Mouse (Mus musculus) intestine, embryonic 14.5 days (tissue): ENCODE data around the gene Ccdc61. TPM values are rescaled to one million over a fixed set of nuclear protein-coding genes. Genes with fewer than 3 reads are reported as not detected.

Experiments used
- ATAC-seq: fragments of 200-750 bp; cut with Nextera tagmentation; replicated peaks from 2 replicates; pipeline ENCODE4 v1.8.0; 2017; ENCODE audit warnings: low read depth, moderate number of reproducible peaks, moderate TSS enrichment, moderate library complexity; ENCODE audit not compliant: low FRiP score, low TSS enrichment
- DNase-seq: peaks from one replicate; pipeline ENCODE4 v3.0.0-alpha.2; 2018; ENCODE audit warnings: low spot score
- H3K27ac ChIP-seq: fragments of 300-500 bp; sonication (generic); 2 replicates; pipeline ENCODE4 v1.5.1; 2014; ENCODE audit warnings: low read depth, mild to moderate bottlenecking, control low read depth
- H3K27me3 ChIP-seq: fragments of 300-500 bp; sonication (generic); replicated peaks from 2 replicates; pipeline ENCODE4 v1.6.1; 2014; ENCODE audit warnings: low read length, control low read depth; ENCODE audit not compliant: control insufficient read depth, insufficient read depth
- H3K36me3 ChIP-seq: fragments of 300-500 bp; sonication (generic); 2 replicates; pipeline ENCODE4 v1.6.1; 2014; ENCODE audit warnings: low read length, control low read depth; ENCODE audit not compliant: control insufficient read depth, insufficient read depth
- H3K4me1 ChIP-seq: fragments of 300-500 bp; sonication (generic); replicated peaks from 2 replicates; pipeline ENCODE4 v1.6.1; 2014; ENCODE audit warnings: low read length, control low read depth, mixed read lengths; ENCODE audit not compliant: control insufficient read depth, insufficient read depth
- H3K4me2 ChIP-seq: fragments of 300-500 bp; sonication (generic); 2 replicates; pipeline ENCODE4 v1.6.1; 2014; ENCODE audit warnings: low read length
- H3K4me3 ChIP-seq: fragments of 300-500 bp; sonication (generic); 2 replicates; pipeline ENCODE4 v1.5.1; 2014; ENCODE audit warnings: low read depth, low read length, control low read depth, mixed read lengths
- H3K9ac ChIP-seq: fragments of 300-500 bp; sonication (generic); 2 replicates; pipeline ENCODE4 v1.6.1; 2014; ENCODE audit warnings: mild to moderate bottlenecking, low read length
- H3K9me3 ChIP-seq: fragments of 300-500 bp; sonication (generic); 2 replicates; pipeline ENCODE4 v1.6.1; 2016; ENCODE audit warnings: low read length, control low read depth; ENCODE audit not compliant: control insufficient read depth
- WGBS: fragments of 180-500 bp; shearing (Covaris S2); extraction: QIAGEN DNeasy Blood & Tissue Kit; methylation state at CpG from one replicate; pipeline ENCODE4 v1.1.7; 2014; 5-methylcytosine and 5-hydroxymethylcytosine counted together
- polyA plus RNA-seq: library from polyadenylated mRNA; unstranded; fragments of >200 nt; fragmentation: Nextera tagmentation; extraction: Ambion mirVana; gene quantifications from 2 replicates; pipeline ENCODE4 v1.2.1, GENCODE M21; 2014

The Ccdc61 gene
- polyA plus RNA-seq, result 21.5 and 21.7 TPM in 2 replicates

GRCm38 (mm10) chr7:18910241-18910831 is at the start of gene Ccdc61:
Gene Ccdc61, minus strand, starts transcription at chr7:18910415.
- Histone ChIP-seq H3K4me1 (peaks cover 10% of the 10 kb centered on the region), H3K4me2 (peak within 1 kb of the TSS; percentile 59), H3K9ac (peak within 1 kb of the TSS; percentile 62), H3K27ac (no peak within 1 kb of the TSS), H3K27me3 (no peaks in the 10 kb centered on the region), H3K4me3 (peak within 1 kb of the TSS; percentile 81), H3K9me3 (no peaks in the 10 kb centered on the region), H3K36me3 (0 out of 2 replicates have a peak, but pooled peaks cover 6% of the 10 kb centered on the region)
- ATAC-seq (peak; percentile 99), DNase-seq (peak; percentile 99)
- WGBS, result under 1% methylated on average over 33 of the region's 33 CpGs

GRCm38 (mm10) chr7:18959446-18959845 is 49.2 kb upstream of the Ccdc61 start:
- no peak overlapping the region for H3K27ac ChIP-seq
- 51% methylated on average over 8 of the region's 8 CpGs for WGBS
- H3K27me3 ChIP-seq, result peaks cover 85% of the 10 kb centered on the region
- no peaks in the 10 kb centered on the region for H3K9me3 ChIP-seq
- H3K4me3 ChIP-seq, result no peak overlapping the region
- ATAC-seq (no peak), DNase-seq (no peak)
- H3K4me2 ChIP-seq, result no peak overlapping the region
- 0 out of 2 replicates have a peak, but pooled peaks cover 7% of the 10 kb centered on the region for H3K4me1 ChIP-seq
- H3K36me3 ChIP-seq, result no peaks in the 10 kb centered on the region
- H3K9ac ChIP-seq, result no peak overlapping the region

GRCm38 (mm10) chr7:18958384-18958766 is 48.2 kb upstream of the Ccdc61 start:
- peak; percentile 57 for DNase-seq
- Histone ChIP-seq H3K4me1 (0 out of 2 replicates have a peak, but pooled peaks cover 7% of the 10 kb centered on the region), H3K4me2 (peak overlapping the region; percentile 96), H3K9me3 (no peaks in the 10 kb centered on the region), H3K27me3 (peaks cover 74% of the 10 kb centered on the region), H3K27ac (no peak overlapping the region), H3K4me3 (peak overlapping the region; percentile 59), H3K36me3 (no peaks in the 10 kb centered on the region), H3K9ac (peak overlapping the region; percentile 46)
- ATAC-seq, result peak; percentile 8; the same call in 1 of the 2 replicates
- WGBS, result 1% methylated on average over 21 of the region's 21 CpGs

GRCm38 (mm10) chr7:18957569-18958383 is 47.6 kb upstream of the Ccdc61 start:
- Histone ChIP-seq H3K4me3 (peak overlapping the region; percentile 59), H3K4me2 (peak overlapping the region; percentile 96), H3K27me3 (peaks cover 68% of the 10 kb centered on the region), H3K9me3 (no peaks in the 10 kb centered on the region), H3K36me3 (no peaks in the 10 kb centered on the region), H3K27ac (no peak overlapping the region), H3K9ac (peak overlapping the region; percentile 46), H3K4me1 (0 out of 2 replicates have a peak, but pooled peaks cover 6% of the 10 kb centered on the region)
- ATAC-seq (peak; percentile 90), DNase-seq (peak; percentile 74)
- WGBS, result under 1% methylated on average over 86 of the region's 107 CpGs

GRCm38 (mm10) chr7:18951397-18951796 is 41.2 kb upstream of the Ccdc61 start:
- Histone ChIP-seq H3K9me3 (no peaks in the 10 kb centered on the region), H3K4me2 (no peak overlapping the region), H3K4me3 (no peak overlapping the region), H3K9ac (no peak overlapping the region), H3K36me3 (no peaks in the 10 kb centered on the region), H3K4me1 (no peaks in the 10 kb centered on the region), H3K27ac (no peak overlapping the region), H3K27me3 (peaks cover 17% of the 10 kb centered on the region)
- no peak for ATAC-seq
- WGBS, result 14% methylated on average over 15 of the region's 15 CpGs
- DNase-seq, result peak; percentile 90

- no peak for DNase-seq
- 27% methylated on average over 18 of the region's 18 CpGs for WGBS
Measured at GRCm38 (mm10) chr7:18950523-18951315, 40.5 kb upstream of the Ccdc61 start.

GRCm38 (mm10) chr7:18949781-18950522 is 39.7 kb upstream of the Ccdc61 start:
- DNase-seq (no peak), ATAC-seq (no peak)
- H3K27ac ChIP-seq, result no peak overlapping the region
- H3K4me3 ChIP-seq, result no peak overlapping the region
- no peaks in the 10 kb centered on the region for H3K9me3 ChIP-seq
- 35% methylated on average over 12 of the region's 12 CpGs for WGBS
- no peak overlapping the region for H3K4me2 ChIP-seq
- no peaks in the 10 kb centered on the region for H3K36me3 ChIP-seq
- peaks cover 12% of the 10 kb centered on the region for H3K27me3 ChIP-seq
- no peaks in the 10 kb centered on the region for H3K4me1 ChIP-seq
- H3K9ac ChIP-seq, result no peak overlapping the region

More at GRCm38 (mm10) chr7:18950523-18951315, 40.5 kb upstream of the Ccdc61 start:
- Histone ChIP-seq H3K27me3 (peaks cover 12% of the 10 kb centered on the region), H3K4me1 (no peaks in the 10 kb centered on the region), H3K4me2 (no peak overlapping the region), H3K36me3 (no peaks in the 10 kb centered on the region), H3K9ac (no peak overlapping the region), H3K9me3 (no peaks in the 10 kb centered on the region), H3K4me3 (no peak overlapping the region), H3K27ac (no peak overlapping the region)
- no peak for ATAC-seq

GRCm38 (mm10) chr7:18948151-18948550 is 37.9 kb upstream of the Ccdc61 start:
- Histone ChIP-seq H3K27ac (no peak overlapping the region), H3K4me2 (no peak overlapping the region), H3K4me1 (no peaks in the 10 kb centered on the region), H3K27me3 (peaks cover 12% of the 10 kb centered on the region), H3K36me3 (no peaks in the 10 kb centered on the region), H3K9me3 (no peaks in the 10 kb centered on the region), H3K9ac (no peak overlapping the region), H3K4me3 (no peak overlapping the region)
- ATAC-seq (no peak), DNase-seq (no peak)
- 66% methylated on average over 6 of the region's 6 CpGs for WGBS
